Mouse (Mus musculus) kidney, adult 11 months (tissue): ENCODE measurements around the gene Tspan13.

Experiments used
- DNase-seq: peaks from one replicate; pipeline ENCODE4 v3.0.0; 2022

Gene Tspan13

DNA sequence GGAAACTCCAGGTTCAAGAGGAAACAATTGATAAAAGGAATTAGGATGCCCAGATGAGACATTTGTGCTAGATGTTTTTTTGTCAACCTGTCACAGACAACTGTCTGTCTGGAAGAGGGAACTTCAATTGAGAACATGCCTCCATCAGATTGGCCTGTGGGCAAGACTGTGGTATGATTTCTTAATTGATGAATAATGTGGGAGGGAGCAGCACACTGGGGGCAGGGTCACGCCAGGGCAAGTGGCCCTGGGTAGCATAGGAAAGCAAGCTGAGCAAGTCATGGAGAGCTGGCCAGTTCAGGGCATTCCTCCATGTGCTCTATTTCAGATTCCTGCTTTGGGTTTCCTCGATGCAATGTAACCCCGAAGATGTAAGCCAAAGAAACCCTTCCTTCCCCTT is 66.4 kb downstream of the Tspan13 start:
- DNase-seq = no peak

DNA sequence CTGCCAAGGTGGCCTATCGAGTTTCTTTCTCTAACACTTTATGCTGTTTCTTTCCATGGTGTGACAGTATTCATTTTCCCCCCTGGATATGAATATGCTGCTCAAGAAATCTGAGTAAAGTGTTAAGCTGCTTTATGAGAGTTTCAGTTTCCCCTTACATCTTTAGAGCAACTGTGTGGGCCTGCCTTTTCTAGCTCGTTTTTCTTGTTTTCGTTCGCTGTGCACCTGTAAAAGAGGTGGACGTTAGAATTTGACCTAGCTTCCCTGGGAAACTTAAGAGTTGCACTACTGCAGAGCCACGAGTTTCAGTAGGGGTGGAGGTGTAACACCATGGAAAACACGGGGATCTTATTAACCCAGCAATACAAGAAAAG is 75.5 kb downstream of the Tspan13 start:
- DNase-seq = no peak

GRCm38 (mm10) chr12:35966098-35966767 is 76.1 kb downstream of the Tspan13 start:
- no peak for DNase-seq
